Mouse (Mus musculus) bone marrow macrophage, adult 2 months (primary cell): Measurements from ENCODE around the gene Syndig1l. TPM values are rescaled to one million over a fixed set of nuclear protein-coding genes. Genes with fewer than 3 reads are reported as not detected.
A peak's percentile ranks its signal among the peaks of the same experiment; 100 is the strongest.

Source experiments
- H3K27ac ChIP-seq: 2 replicates; pipeline ENCODE4 v1.5.1; 2012; ENCODE audit warnings: low read depth, low read length; ENCODE audit not compliant: insufficient read depth
- H3K4me1 ChIP-seq: 2 replicates; pipeline ENCODE4 v1.6.1; 2012; ENCODE audit warnings: low read length; ENCODE audit not compliant: control insufficient read depth, insufficient read depth
- H3K4me3 ChIP-seq: 2 replicates; pipeline ENCODE4 v1.5.1; 2012; ENCODE audit warnings: mild to moderate bottlenecking, low read length, moderate library complexity; ENCODE audit not compliant: insufficient read depth
- CTCF ChIP-seq: IDR thresholded peaks from 2 replicates; pipeline ENCODE4 v1.5.1; 2012; ENCODE audit warnings: low read depth, mild to moderate bottlenecking, low read length, moderate library complexity
- POLR2A ChIP-seq: IDR thresholded peaks from 2 replicates; pipeline ENCODE4 v1.6.1; 2012; ENCODE audit warnings: mild to moderate bottlenecking, low read depth, low read length, borderline replicate concordance
- polyA plus RNA-seq: library from polyadenylated mRNA; stranded (reverse); fragments of >200 nt; gene quantifications from 2 replicates; pipeline ENCODE4 v1.2.4, GENCODE M21; 2012; ENCODE audit not compliant: missing spikeins, insufficient read depth, insufficient read length

The Syndig1l gene
- polyA plus RNA-seq, 1 experiment, result not detected

DNA sequence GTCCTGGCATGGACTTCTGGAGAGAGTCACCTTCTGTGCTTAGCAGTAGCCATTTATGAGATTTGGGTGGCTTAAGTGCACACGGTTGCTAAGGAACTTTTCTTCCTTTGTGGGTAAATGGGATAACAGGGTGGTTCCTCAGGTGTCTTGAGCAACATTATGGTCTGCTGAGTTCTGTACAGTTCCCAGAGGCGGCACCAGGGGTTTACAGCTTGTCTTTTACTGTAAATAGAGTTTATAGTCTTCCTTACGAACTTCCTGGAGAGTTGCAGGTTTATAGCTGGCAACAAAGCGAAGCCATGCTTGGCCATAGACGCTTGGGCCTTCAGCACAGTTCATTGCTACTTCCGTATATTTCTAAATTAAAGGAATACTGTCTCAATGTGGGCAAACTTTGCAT, 15.9 kb upstream of the Syndig1l start:
- H3K27ac ChIP-seq, result no peak overlapping the region
- peaks cover 5% of the 10 kb centered on the region for H3K4me1 ChIP-seq
- no peak overlapping the region for H3K4me3 ChIP-seq
- TF ChIP-seq POLR2A (no peak), CTCF (no peak)

DNA sequence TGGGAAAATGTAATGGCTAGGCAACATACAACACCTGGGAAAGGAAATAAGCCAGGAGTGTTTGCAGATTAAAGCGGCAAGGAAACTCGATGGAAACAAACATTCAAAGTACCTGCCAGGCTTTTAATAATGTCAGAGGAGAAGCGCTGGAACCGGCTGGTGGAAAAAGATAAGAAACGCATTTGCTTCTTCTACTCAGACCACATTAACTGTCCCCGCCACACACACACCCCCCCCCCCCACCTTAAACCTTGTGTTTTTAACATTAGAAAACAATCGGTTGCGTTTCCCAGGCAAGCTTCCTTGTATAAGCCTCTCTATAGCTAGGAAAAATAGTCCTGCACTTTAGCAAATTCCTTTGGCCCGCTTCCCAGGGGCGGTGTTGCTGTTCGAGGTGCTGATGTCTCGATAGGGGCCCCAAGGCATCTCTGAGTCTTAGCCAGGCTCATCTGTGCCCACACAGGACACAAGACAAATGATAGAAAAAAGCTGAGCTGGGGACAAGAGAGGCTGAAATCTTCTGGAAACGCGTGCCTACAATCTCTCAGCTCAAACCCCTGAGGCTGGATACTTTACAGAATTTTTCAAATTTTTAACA, 11.3 kb upstream of the Syndig1l start:
- H3K4me1 ChIP-seq, result peaks cover 19% of the 10 kb centered on the region
- no peak for TF ChIP-seq CTCF
- no peak for TF ChIP-seq POLR2A
- no peak overlapping the region for H3K4me3 ChIP-seq
- H3K27ac ChIP-seq, result no peak overlapping the region

DNA sequence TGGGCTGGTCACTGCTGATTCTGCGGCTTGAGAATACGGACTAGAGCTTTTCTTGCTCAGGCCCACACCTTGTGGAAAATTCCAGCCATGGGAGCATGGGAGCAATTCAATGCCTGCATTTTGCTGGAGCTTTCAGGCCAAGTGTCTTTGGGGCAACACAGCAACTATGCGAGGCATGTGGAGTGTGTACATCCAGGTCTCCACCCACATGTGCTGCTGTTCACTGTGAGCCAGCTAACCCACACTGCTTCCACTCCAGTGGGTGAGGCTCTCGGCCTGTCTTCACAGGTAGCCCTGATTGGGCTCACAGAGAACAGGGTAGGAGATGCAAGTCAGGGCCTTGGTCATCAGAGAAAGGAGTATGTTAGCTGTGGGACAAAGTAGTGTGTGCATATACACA, 9.2 kb upstream of the Syndig1l start:
- no peak for TF ChIP-seq CTCF
- TF ChIP-seq POLR2A, result no peak
- no peak overlapping the region for H3K4me3 ChIP-seq
- H3K4me1 ChIP-seq, result peaks cover 19% of the 10 kb centered on the region
- no peak overlapping the region for H3K27ac ChIP-seq

DNA sequence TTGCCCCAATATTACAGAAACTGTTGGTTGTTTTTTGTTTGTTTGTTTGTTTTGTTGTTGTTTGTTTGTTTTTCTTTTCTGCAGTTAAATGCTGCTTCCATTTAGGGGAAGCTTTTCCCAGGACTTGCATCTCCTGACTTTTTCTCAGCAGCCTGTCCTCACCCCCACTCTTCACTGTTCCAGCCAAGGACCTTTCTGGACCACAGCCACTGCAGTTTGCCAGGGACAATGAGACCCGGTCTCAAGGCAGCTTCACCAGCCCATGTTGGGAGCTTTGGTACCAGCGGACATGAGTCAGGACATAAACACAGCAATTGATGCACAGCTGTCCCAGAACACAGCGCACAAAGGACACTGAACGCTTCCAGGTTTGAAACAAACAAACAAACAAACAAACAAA, 8.3 kb upstream of the Syndig1l start:
- Histone ChIP-seq H3K4me1 (peaks cover 17% of the 10 kb centered on the region), H3K27ac (0 out of 2 replicates have a peak overlapping the region, but pooled peaks have one; percentile 1), H3K4me3 (no peak overlapping the region)
- TF ChIP-seq POLR2A (no peak), CTCF (no peak)

DNA sequence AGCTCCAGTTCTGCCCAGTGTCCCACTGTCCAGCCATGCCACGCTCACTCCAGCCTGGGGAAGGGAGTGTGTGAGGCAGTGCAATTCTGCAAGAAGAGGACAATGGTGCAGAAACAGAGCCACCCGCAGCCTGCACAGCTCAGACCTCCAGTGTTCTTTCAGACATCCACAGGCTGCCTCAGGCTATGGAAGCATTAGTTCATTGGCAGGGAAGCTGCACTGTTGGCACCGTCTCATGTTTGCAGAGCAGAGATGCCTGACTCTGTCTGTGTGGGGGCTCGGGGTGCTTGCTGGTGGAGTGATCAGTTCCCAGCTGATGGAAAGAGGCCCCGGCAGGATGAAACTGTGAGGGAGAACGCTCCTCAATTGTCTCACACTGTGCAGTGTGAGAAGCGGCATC, 4.0 kb upstream of the Syndig1l start:
- no peak for TF ChIP-seq CTCF
- TF ChIP-seq POLR2A, result no peak
- Histone ChIP-seq H3K27ac (no peak overlapping the region), H3K4me3 (no peak overlapping the region), H3K4me1 (peaks cover 14% of the 10 kb centered on the region)

DNA sequence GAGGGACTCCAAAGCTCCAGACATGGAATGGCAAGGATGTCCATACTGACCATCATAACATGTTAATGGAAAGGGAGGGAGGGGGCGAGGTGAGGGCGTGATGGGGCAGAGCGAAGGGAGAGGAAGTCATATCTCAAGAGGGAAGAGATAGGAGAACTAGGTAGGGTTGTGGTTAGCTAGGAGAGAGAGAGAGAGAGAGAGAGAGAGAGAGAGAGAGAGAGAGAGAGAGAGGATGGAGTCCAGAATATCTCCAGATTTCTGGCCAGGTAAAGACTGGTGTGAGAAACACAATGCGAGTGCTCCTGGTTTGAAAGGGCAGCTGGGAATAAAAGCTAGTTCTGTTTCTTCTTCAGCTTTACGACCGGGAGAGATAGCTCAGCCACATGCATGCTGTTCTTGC, 6.5 kb downstream of the Syndig1l start:
- H3K4me3 ChIP-seq, result no peak overlapping the region
- no peaks in the 10 kb centered on the region for H3K4me1 ChIP-seq
- no peak overlapping the region for H3K27ac ChIP-seq
- TF ChIP-seq POLR2A (no peak), CTCF (no peak)

DNA sequence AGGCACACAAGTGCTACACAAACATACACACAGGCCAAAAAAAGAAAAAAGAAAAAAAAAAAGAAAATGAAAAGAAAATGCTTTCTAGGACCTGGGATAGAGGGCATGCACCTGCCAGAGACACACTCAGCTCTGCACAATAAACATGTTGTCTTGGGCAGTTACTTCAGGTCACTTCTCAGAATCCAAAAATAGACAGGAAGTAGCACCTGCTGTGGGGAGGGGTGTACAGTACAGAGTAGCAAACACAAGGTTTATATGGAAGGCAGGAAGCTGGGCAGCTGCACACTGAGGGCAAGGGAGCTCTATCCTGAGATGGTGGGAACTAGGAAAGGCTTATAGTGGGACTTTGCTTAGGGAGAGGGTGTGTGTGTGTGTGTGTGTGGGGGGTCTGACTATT, 7.3 kb downstream of the Syndig1l start:
- Histone ChIP-seq H3K27ac (no peak overlapping the region), H3K4me3 (no peak overlapping the region), H3K4me1 (no peaks in the 10 kb centered on the region)
- TF ChIP-seq POLR2A (no peak), CTCF (no peak)

DNA sequence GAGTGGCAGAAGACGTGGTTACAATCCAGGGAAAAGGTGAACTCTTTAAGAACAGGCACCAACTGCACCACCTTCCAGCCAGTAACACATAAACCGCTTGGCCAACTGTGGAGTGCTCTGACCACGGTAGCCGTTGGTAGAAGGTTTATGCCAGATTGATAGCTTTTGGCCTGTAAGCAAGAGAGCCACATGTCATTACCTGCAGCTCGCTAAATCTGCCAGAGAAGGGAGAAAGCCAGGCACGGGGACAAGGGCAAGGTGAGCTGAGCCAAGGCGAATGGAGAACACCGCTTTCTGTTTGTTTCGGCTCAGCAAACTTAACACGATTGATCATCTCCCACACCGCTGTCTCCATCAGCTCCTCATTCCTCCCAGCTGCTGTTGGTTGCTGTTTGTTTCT, 9.6 kb downstream of the Syndig1l start:
- H3K4me1 ChIP-seq, result no peaks in the 10 kb centered on the region
- H3K27ac ChIP-seq, result no peak overlapping the region
- no peak overlapping the region for H3K4me3 ChIP-seq
- no peak for TF ChIP-seq CTCF
- no peak for TF ChIP-seq POLR2A

DNA sequence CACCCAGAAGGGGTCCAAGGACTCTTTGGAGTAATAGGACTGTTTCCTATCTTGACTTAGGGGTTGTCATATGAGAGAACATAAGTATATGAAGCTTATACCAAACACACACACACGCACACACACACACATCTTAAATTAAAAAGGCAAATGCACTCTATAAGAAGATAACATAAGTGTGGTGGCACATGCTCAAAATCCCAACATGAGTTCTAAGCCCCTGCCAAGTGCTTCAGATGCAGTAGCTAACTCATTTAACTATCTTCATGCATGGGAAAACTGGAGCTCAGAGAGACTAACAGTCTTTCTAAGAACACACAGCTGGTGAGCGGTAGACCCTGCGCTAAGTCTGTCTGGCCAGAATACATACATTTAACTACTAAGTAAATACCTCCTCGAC, 11.1 kb downstream of the Syndig1l start:
- Histone ChIP-seq H3K4me1 (no peaks in the 10 kb centered on the region), H3K4me3 (no peak overlapping the region), H3K27ac (no peak overlapping the region)
- TF ChIP-seq POLR2A (no peak), CTCF (no peak)

DNA sequence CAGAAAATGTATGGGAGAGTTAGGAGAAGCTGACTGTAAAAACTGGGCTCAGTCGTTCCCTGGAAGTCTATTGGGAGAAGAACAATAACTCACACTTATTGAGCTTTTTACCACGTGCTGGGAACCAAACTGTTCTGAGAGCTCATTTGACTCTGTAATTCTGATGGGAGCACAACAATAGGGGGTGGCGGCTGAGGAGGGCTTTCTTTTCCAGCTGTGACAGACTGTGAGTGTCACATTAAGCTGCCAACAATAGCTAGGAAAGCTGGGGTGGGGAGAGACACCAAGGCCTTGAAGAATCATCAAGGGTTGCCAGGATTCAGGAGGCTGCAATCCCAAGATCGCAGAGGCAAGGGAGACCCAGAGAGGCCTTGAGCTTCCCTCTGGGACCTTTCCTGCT, 12.5 kb downstream of the Syndig1l start:
- no peak for TF ChIP-seq POLR2A
- TF ChIP-seq CTCF, result no peak
- Histone ChIP-seq H3K4me1 (no peaks in the 10 kb centered on the region), H3K4me3 (no peak overlapping the region), H3K27ac (no peak overlapping the region)

DNA sequence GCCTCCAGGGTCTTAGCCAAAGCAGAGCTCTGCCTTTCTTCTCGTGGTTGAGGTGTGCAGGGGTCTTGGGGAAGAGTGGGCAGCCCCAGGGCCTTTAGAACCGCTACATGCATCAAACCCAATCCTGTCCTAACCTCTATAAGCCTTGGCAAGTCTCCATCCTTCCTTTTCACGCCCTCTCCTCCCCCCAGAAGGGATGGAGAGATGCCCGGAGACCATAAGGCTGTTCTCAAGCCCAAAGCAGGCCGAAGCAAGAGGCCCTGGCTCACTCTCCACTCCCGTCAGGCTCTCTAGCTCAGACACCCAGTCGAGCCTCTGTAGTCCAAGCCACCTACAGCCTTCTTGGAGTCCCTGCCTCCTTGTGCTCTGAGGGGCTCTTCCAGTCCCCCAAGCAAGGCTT, 14.1 kb downstream of the Syndig1l start:
- no peak for TF ChIP-seq CTCF
- no peak for TF ChIP-seq POLR2A
- Histone ChIP-seq H3K4me3 (no peak overlapping the region), H3K27ac (no peak overlapping the region)

More for the DNA sequence above, 14.1 kb downstream of the Syndig1l start:
- H3K4me1 ChIP-seq, result no peaks in the 10 kb centered on the region
